Mouse (Mus musculus) T-helper 2 cell (primary cell): ENCODE results near the gene Tomm40.

ENCODE experiments used
- in situ Hi-C: fragments of 300-600 bp; cut with MboI, MseI; formaldehyde crosslinking; loops from one replicate; pipeline ENCODE4 v1.15.1; 2025; ENCODE audit warnings: high pct_unique_total_duplicates

Tomm40 gene

GRCm38 (mm10) chr7:19710650-19711049 is 4.6 kb downstream of the Tomm40 start:
- in situ Hi-C loops = loop anchor here (5.0 kb wide), 2 partner anchors 43 to 573 kb away; partner anchors contain the start of gene Clptm1

GRCm38 (mm10) chr7:19705271-19705670 is 10.0 kb downstream of the Tomm40 start:
- in situ Hi-C loops = no loop called here

GRCm38 (mm10) chr7:19704475-19704874 is 10.8 kb downstream of the Tomm40 start:
- in situ Hi-C loops = no loop called here

- in situ Hi-C loops = no loop called here
Observed at GRCm38 (mm10) chr7:19702859-19703555, 12.2 kb downstream of the Tomm40 start.

- in situ Hi-C loops = no loop called here
Observed at GRCm38 (mm10) chr7:19701069-19701761, 14.0 kb downstream of the Tomm40 start.

GRCm38 (mm10) chr7:19700299-19701068 is 14.8 kb downstream of the Tomm40 start:
- in situ Hi-C loops = no loop called here

- in situ Hi-C loops = no loop called here
Observed at GRCm38 (mm10) chr7:19699827-19700148, 15.4 kb downstream of the Tomm40 start.

GRCm38 (mm10) chr7:19698907-19699826 is 16.1 kb downstream of the Tomm40 start, which contains the start of gene Apoe:
TSS of gene Apoe (minus strand) at chr7:19699188.
- in situ Hi-C loops = no loop called here

GRCm38 (mm10) chr7:19697949-19698906 is 17.0 kb downstream of the Tomm40 start:
- in situ Hi-C loops = no loop called here

GRCm38 (mm10) chr7:19696336-19696873 is 18.8 kb downstream of the Tomm40 start:
- in situ Hi-C loops = no loop called here

GRCm38 (mm10) chr7:19695881-19696280 is 19.4 kb downstream of the Tomm40 start:
- in situ Hi-C loops = no loop called here

- in situ Hi-C loops = no loop called here
Observed at GRCm38 (mm10) chr7:19695213-19695594, 20.0 kb downstream of the Tomm40 start.

- in situ Hi-C loops = no loop called here
Observed at GRCm38 (mm10) chr7:19694336-19695212, 20.7 kb downstream of the Tomm40 start.

GRCm38 (mm10) chr7:19693421-19693820 is 21.8 kb downstream of the Tomm40 start:
- in situ Hi-C loops = no loop called here

GRCm38 (mm10) chr7:19691873-19692865 is 23.1 kb downstream of the Tomm40 start, which contains the start of gene Apoc1:
TSS of gene Apoc1 (minus strand) at chr7:19692660.
- in situ Hi-C loops = no loop called here

- in situ Hi-C loops = no loop called here
Observed at GRCm38 (mm10) chr7:19691434-19691833, 23.8 kb downstream of the Tomm40 start.

GRCm38 (mm10) chr7:19690845-19691244 is 24.4 kb downstream of the Tomm40 start:
- in situ Hi-C loops = no loop called here

- in situ Hi-C loops = no loop called here
Observed at GRCm38 (mm10) chr7:19688611-19689010, 26.6 kb downstream of the Tomm40 start.
